Mouse (Mus musculus): Measurements from ENCODE around the gene Tulp1. TPM values are rescaled to one million over a fixed set of nuclear protein-coding genes. Genes with fewer than 3 reads are reported as not detected.
A peak's percentile ranks its signal among the peaks of the same experiment; 100 is the strongest.
"Not testable (repeated sequence)": the region's sequence is repeated elsewhere in the genome, so short reads cannot be mapped to it uniquely, and the experiment has no call there.

Gene Tulp1
- polyA plus RNA-seq, 2 experiments from 2014 or later = 0.34 TPM; not detected in 1

GRCm38 (mm10) chr17:28368449-28368848 is 3.4 kb upstream of the Tulp1 start:
- ATAC-seq = no peak

GRCm38 (mm10) chr17:28363507-28363906 is 1.5 kb downstream of the Tulp1 start:
- no peak for ATAC-seq

- ATAC-seq = no peak
Observed at GRCm38 (mm10) chr17:28362653-28363292, 2.2 kb downstream of the Tulp1 start.

GRCm38 (mm10) chr17:28361921-28362652 is 2.9 kb downstream of the Tulp1 start:
- ATAC-seq = no peak

- no peak for ATAC-seq
Observed at GRCm38 (mm10) chr17:28360531-28361277, 4.3 kb downstream of the Tulp1 start.

GRCm38 (mm10) chr17:28358576-28359261 is 6.3 kb downstream of the Tulp1 start:
- ATAC-seq = not testable (repeated sequence)

- ATAC-seq = no peak
Observed at GRCm38 (mm10) chr17:28355871-28356270, 9.2 kb downstream of the Tulp1 start.

GRCm38 (mm10) chr17:28352018-28352417 is 13.0 kb downstream of the Tulp1 start:
- ATAC-seq = no peak

- no peak for ATAC-seq
Observed at GRCm38 (mm10) chr17:28351353-28351890, 13.6 kb downstream of the Tulp1 start.

- peak; percentile 61 for ATAC-seq
Observed at GRCm38 (mm10) chr17:28350466-28351352, 14.3 kb downstream of the Tulp1 start, which contains the start of gene Tead3. TSS of gene Tead3 (minus strand) at chr17:28350817.

GRCm38 (mm10) chr17:28349901-28350465 is 15.0 kb downstream of the Tulp1 start:
- no peak for ATAC-seq

GRCm38 (mm10) chr17:28349264-28349880 is 15.7 kb downstream of the Tulp1 start:
- ATAC-seq = no peak

- ATAC-seq = no peak
Observed at GRCm38 (mm10) chr17:28348211-28348610, 16.8 kb downstream of the Tulp1 start.

- no peak for ATAC-seq
Observed at GRCm38 (mm10) chr17:28347327-28347726, 17.7 kb downstream of the Tulp1 start.

GRCm38 (mm10) chr17:28345882-28346281 is 19.1 kb downstream of the Tulp1 start:
- no peak for ATAC-seq

GRCm38 (mm10) chr17:28345271-28345721 is 19.7 kb downstream of the Tulp1 start:
- no peak for ATAC-seq

GRCm38 (mm10) chr17:28344670-28345069 is 20.4 kb downstream of the Tulp1 start:
- no peak for ATAC-seq

GRCm38 (mm10) chr17:28344050-28344607 is 20.9 kb downstream of the Tulp1 start:
- no peak for ATAC-seq

GRCm38 (mm10) chr17:28341091-28341490 is 23.9 kb downstream of the Tulp1 start:
- ATAC-seq = no peak

GRCm38 (mm10) chr17:28340578-28340977 is 24.4 kb downstream of the Tulp1 start:
- no peak for ATAC-seq
